Mouse (Mus musculus) testis, postnatal 14 days (tissue): ENCODE results near the gene Cd79a.

ENCODE experiments used
- DNase-seq: peaks from one replicate; pipeline ENCODE4 v3.0.0; 2021; ENCODE audit warnings: low spot score

Cd79a gene

GRCm38 (mm10) chr7:24918763-24919323 is 21.7 kb downstream of the Cd79a start:
- DNase-seq, result no peak

GRCm38 (mm10) chr7:24919728-24920127 is 22.5 kb downstream of the Cd79a start:
- DNase-seq, result no peak

GRCm38 (mm10) chr7:24930475-24930874 is 33.3 kb downstream of the Cd79a start:
- DNase-seq, result no peak

GRCm38 (mm10) chr7:24931651-24932050 is 34.5 kb downstream of the Cd79a start:
- DNase-seq, result no peak

GRCm38 (mm10) chr7:24943641-24944040 is 46.5 kb downstream of the Cd79a start:
- no peak for DNase-seq

- DNase-seq, result no peak
These were observed 47.2 kb downstream of the Cd79a start, which contains the start of gene Gm4881 for GRCm38 (mm10) chr7:24944257-24944950. Gm4881 (minus strand) TSS chr7:24944494.

- no peak for DNase-seq
These were observed 50.3 kb downstream of the Cd79a start for GRCm38 (mm10) chr7:24947316-24948048.

GRCm38 (mm10) chr7:24948774-24949173 is 51.6 kb downstream of the Cd79a start:
- DNase-seq, result no peak

- no peak for DNase-seq
These were observed 52.9 kb downstream of the Cd79a start for GRCm38 (mm10) chr7:24949958-24950623.
